Mouse (Mus musculus): Measurements from ENCODE around the gene Nbeal1.
"Not testable (repeated sequence)": the region's sequence is repeated elsewhere in the genome, so short reads cannot be mapped to it uniquely, and the experiment has no call there.

Nbeal1 gene

GRCm38 (mm10) chr1:60179932-60180783 is at the start of gene Nbeal1:
Gene Nbeal1 (plus strand): TSS chr1:60180599.
- CTCF ChIA-PET: interaction anchor here (0.8 kb wide), 1 partner anchor 20 kb away, joined by 4 read pairs; no protein-coding TSS in a partner anchor

- CTCF ChIA-PET: no interaction called here
Observed at GRCm38 (mm10) chr1:60137346-60137745, 43.1 kb upstream of the Nbeal1 start.

- CTCF ChIA-PET: no interaction called here
Observed at GRCm38 (mm10) chr1:60152700-60153099, 27.7 kb upstream of the Nbeal1 start.

DNA sequence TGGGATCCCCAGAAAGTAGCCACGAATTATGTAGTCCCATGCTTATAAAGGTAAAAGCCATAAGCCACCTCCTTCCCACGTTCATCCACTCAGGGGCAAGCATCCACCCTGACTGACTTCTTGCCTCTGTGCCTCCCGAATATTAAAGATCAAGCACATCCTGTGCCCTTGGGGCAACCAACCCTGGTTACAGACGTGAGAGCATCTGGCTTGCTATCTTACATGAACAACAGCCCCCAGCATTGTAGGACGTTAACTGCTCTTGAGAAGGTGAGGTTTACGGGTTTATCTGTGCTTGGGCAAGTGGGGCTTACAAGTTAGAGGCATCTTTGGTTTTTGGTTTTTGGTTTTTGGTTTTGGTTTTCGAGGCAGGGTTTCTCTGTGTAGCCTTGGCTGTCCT is 23.7 kb upstream of the Nbeal1 start:
- CTCF ChIA-PET: no interaction called here

- CTCF ChIA-PET: no interaction called here
Observed at GRCm38 (mm10) chr1:60158411-60158810, 22.0 kb upstream of the Nbeal1 start.

- CTCF ChIA-PET: no interaction called here
Observed at GRCm38 (mm10) chr1:60163676-60164075, 16.7 kb upstream of the Nbeal1 start.

- CTCF ChIA-PET: no interaction called here
Observed at GRCm38 (mm10) chr1:60169626-60170025, 10.8 kb upstream of the Nbeal1 start.

DNA sequence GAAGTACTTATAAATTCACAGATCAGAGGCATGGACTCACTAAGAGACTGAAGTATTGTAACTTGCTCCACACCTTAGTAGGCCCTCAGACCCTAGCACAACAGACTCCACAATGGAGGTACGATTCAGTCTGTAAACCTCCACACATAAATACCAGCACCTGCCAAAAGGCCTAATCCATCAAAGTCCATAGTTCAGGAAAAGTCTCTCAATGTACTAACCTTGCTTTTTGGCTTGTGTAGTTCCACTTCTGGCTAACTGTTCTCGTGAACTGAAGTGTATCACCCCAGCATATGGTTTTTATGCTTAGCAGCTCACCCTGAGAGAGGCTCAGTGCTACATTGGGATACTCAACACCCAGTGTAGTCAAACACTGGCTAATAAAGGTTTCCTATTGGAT is 10.1 kb upstream of the Nbeal1 start:
- CTCF ChIA-PET: no interaction called here

GRCm38 (mm10) chr1:60173119-60173518 is 7.3 kb upstream of the Nbeal1 start:
- CTCF ChIA-PET: interaction anchor here (0.5 kb wide), 1 partner anchor 287 kb away, joined by 3 read pairs; no protein-coding TSS in a partner anchor

GRCm38 (mm10) chr1:60177814-60178213 is 2.6 kb upstream of the Nbeal1 start:
- CTCF ChIA-PET: not testable (repeated sequence)

GRCm38 (mm10) chr1:60179376-60179775 is 1.0 kb upstream of the Nbeal1 start:
- CTCF ChIA-PET: interaction anchor here (0.8 kb wide), 1 partner anchor 19 kb away, joined by 4 read pairs; no protein-coding TSS in a partner anchor

GRCm38 (mm10) chr1:60180784-60181221 is 404 bp downstream of the Nbeal1 start:
- CTCF ChIA-PET: no interaction called here

- CTCF ChIA-PET: no interaction called here
Observed at GRCm38 (mm10) chr1:60188454-60188853, 8.1 kb downstream of the Nbeal1 start.

- CTCF ChIA-PET: no interaction called here
Observed at GRCm38 (mm10) chr1:60196813-60197212, 16.4 kb downstream of the Nbeal1 start.

GRCm38 (mm10) chr1:60199006-60199405 is 18.6 kb downstream of the Nbeal1 start:
- CTCF ChIA-PET: interaction anchor here (0.7 kb wide), 1 partner anchor 599 kb away, joined by 3 read pairs; no protein-coding TSS in a partner anchor

DNA sequence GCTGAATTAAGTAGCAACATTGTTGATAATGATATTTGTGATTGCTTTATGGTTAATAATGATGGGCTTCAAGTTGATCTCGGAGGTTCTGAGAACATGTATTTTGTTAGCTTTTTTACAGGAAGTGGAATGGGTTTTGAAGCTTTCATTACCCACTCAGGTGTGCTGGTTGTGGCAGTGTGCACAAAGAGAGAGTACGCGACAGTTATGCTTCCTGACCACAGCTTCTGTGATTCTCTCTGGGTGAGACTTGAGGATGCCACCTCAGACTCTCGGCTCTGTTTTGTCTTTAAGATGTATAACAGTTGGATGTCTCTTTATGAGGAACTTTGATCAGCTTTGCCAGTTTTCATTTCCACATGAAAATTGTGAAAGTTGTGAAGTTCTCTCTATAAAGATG is 55.9 kb downstream of the Nbeal1 start:
- CTCF ChIA-PET: no interaction called here

- CTCF ChIA-PET: no interaction called here
Observed at GRCm38 (mm10) chr1:60240430-60240829, 60.0 kb downstream of the Nbeal1 start.

DNA sequence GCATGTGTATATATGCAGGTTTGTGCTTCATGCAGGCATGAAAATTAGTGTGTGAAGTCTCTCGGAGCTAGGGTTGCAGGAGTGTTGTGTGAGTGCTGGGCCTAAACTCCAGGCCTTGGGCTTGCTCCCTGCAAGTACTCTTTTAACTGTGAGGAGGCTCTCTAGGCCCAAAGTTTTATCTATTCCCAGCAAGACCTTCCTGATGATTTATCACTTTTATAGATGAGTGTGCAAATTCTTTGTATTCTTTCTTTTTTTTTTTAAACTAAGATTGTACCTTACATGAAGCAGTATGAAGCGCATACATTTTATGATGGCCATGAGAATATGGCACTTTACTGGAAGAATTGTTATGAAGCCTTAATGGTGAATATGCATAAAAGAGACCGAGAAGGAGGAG is 87.7 kb downstream of the Nbeal1 start:
- CTCF ChIA-PET: no interaction called here

- CTCF ChIA-PET: no interaction called here
Observed at GRCm38 (mm10) chr1:60269314-60269713, 88.9 kb downstream of the Nbeal1 start.

DNA sequence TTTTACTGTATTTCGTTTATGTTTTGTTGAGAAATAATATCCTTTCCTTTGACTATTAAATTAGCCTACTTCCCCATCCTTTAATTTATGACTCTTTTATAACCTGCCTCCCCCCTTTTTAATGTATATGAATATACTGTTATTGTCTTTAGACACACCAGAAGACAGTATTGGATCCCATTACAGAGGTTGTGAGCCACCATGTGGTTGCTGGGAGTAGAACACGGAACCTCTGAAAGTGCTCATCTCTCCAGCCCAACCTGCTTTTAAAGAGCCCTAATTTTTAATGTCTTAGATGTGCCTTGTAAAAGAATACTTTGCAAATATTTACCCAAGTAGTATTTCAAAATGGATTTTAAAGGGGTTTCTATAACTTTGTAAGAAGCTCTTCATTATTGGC is 92.1 kb downstream of the Nbeal1 start:
- CTCF ChIA-PET: no interaction called here

GRCm38 (mm10) chr1:60293921-60294320 is 113.5 kb downstream of the Nbeal1 start:
- CTCF ChIA-PET: no interaction called here

DNA sequence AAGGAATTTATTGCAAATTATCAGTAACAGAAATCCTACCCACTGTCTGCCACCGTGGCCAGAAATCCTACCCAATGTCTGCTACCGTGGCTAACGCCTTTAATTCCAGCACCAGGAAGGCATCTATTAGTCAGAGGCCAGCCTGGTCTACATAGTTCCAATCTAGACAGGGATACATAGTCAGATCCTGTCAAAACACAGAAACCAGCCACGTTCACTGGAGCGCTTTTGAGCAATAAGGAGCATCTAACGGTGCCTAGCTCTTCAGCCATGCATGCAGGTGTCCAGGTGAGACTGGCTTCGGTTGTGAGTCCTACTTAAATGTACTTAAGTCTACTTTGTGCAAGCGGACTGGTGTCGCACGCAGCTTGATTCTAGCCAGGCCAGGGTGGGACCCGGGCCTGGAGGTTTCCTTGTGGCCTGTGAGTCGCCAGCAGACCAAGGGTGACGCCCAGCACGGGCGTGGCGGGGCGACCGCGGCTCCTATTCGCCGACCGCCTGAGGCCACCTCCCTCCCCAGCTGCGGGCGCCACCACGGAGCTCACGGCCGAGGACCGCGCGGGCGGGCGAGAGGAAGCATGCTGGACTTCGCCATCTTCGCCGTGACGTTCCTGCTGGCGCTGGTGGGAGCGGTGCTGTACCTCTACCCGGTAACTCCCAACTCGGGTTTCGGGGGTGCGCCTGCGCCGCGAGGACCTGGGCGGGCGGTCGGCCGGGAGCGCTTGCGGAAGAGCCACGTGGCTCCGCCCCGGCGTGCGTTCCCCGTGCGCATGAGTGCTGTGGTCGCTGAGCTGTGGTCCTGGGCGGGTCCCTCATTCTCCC is 162.6 kb downstream of the Nbeal1 start, which contains the start of gene Cyp20a1:
Cyp20a1 (plus strand) TSS at position 516 of the 822 bp plus-strand sequence.
- CTCF ChIA-PET: no interaction called here
